Mouse (Mus musculus): ENCODE results near the gene Klhl35. TPM values are rescaled to one million over a fixed set of nuclear protein-coding genes. Genes with fewer than 3 reads are reported as not detected.

The Klhl35 gene
- polyA plus RNA-seq, 1 experiment from 2014 or later, result 0.76 TPM

DNA sequence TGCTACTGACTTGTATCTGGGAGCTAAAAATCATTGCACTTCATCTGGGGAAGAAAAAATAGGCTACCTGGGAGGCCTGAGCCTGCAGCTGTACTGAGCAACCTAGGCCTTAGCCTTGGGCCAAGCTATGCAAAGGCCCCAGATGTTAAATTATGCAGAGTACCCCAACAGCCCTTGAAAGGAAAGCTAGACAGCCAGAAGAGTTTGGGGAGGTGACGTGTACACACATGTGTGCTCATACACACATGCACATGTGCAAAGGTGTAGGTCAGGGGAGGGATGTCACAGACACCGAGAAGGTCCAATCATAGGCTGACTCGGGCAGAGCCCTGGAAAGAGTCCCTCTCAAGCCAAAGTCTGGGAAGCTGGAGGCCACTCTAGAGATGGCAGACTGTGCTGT is 37.8 kb upstream of the Klhl35 start:
- Histone ChIP-seq H3K9me3 (ENCODE audit: control insufficient read depth) (no peaks in the 10 kb centered on the region), H3K4me2 (replicated peaks; ENCODE audit: low read depth) (no peak overlapping the region), H3K27ac (ENCODE audit: low read depth, low read length) (no peak overlapping the region), H3K9ac (ENCODE audit: low read depth, low read length) (no peak overlapping the region), H3K36me3 (ENCODE audit: control insufficient read depth, insufficient read depth) (peaks cover 3% of the 10 kb centered on the region; the same call in 1 of the 2 replicates), H3K4me1 (replicated peaks; ENCODE audit: control insufficient read depth, insufficient read depth, low read length) (0 out of 2 replicates have a peak, but pooled peaks cover 3% of the 10 kb centered on the region), H3K27me3 (replicated peaks; ENCODE audit: control insufficient read depth, insufficient read depth, low read length) (no peaks in the 10 kb centered on the region), H3K4me3 (ENCODE audit: low read depth, low read length) (no peak overlapping the region)
- ATAC-seq, result no peak
- 95% methylated on average over 3 of the region's 3 CpGs for whole genome bisulfite sequencing
- TF ChIP-seq CTCF (IDR thresholded peaks at IDR 0.05; ENCODE audit: low read depth), result no peak

DNA sequence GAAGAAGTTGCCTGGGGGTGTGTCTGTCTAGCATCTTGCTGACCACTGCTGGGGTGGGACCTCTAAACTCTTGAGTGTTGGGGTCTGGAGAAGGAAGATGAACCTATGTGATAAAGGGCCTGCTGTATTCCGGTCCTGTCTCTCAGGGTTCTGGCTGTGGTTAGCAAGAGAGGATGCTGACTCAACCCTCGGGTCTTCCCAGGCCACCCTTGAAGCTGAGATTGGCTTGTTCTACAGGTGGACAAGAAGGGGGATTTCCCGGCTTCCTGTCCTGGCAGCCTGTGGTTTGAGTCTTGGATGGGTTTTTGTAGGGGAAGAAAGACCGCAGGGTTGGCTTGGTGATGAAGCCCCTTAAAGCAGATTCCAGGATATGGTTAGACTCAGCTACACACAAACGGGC is 37.0 kb upstream of the Klhl35 start:
- no peak overlapping the region for H3K27ac ChIP-seq (ENCODE audit: low read depth, low read length)
- no peak overlapping the region for H3K9ac ChIP-seq (ENCODE audit: low read depth, low read length)
- H3K4me2 ChIP-seq (replicated peaks; ENCODE audit: low read depth), result no peak overlapping the region
- 83% methylated on average over 5 of the region's 5 CpGs for WGBS
- ATAC-seq, result no peak
- no peaks in the 10 kb centered on the region for H3K9me3 ChIP-seq (ENCODE audit: control insufficient read depth)
- 0 out of 2 replicates have a peak, but pooled peaks cover 3% of the 10 kb centered on the region for H3K4me1 ChIP-seq (replicated peaks; ENCODE audit: control insufficient read depth, insufficient read depth, low read length)
- no peak overlapping the region for H3K4me3 ChIP-seq (ENCODE audit: low read depth, low read length)
- no peak for TF ChIP-seq CTCF (IDR thresholded peaks at IDR 0.05; ENCODE audit: low read depth)
- H3K27me3 ChIP-seq (replicated peaks; ENCODE audit: control insufficient read depth, insufficient read depth, low read length), result no peaks in the 10 kb centered on the region
- H3K36me3 ChIP-seq (ENCODE audit: control insufficient read depth, insufficient read depth), result peaks cover 3% of the 10 kb centered on the region; the same call in 1 of the 2 replicates

DNA sequence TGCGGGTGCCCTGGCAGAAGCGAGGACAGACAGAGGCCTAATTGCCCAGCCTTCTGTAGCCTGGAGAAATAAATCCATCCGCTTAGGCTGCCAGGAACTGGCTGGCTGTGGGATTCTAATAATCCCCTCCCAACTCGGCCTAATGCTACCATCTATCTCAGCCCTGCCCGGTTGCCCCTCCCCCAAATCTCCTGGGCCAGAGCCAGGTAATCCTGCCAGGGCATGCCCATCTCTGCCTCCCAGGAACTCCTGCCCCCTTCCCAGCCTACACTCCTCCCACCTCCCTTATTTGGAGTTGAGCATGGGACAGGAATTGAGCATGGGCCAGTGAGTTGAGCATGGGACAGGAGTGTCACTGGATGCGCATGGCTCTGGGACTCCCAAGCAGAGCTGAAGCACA is 36.0 kb upstream of the Klhl35 start:
- 70% methylated on average over 6 of the region's 6 CpGs for WGBS
- Histone ChIP-seq H3K9ac (ENCODE audit: low read depth, low read length) (no peak overlapping the region), H3K36me3 (ENCODE audit: control insufficient read depth, insufficient read depth) (peaks cover 3% of the 10 kb centered on the region; the same call in 1 of the 2 replicates), H3K27me3 (replicated peaks; ENCODE audit: control insufficient read depth, insufficient read depth, low read length) (no peaks in the 10 kb centered on the region), H3K9me3 (ENCODE audit: control insufficient read depth) (no peaks in the 10 kb centered on the region), H3K4me1 (replicated peaks; ENCODE audit: control insufficient read depth, insufficient read depth, low read length) (0 out of 2 replicates have a peak, but pooled peaks cover under 1% of the 10 kb centered on the region), H3K4me3 (ENCODE audit: low read depth, low read length) (no peak overlapping the region), H3K4me2 (replicated peaks; ENCODE audit: low read depth) (no peak overlapping the region), H3K27ac (ENCODE audit: low read depth, low read length) (no peak overlapping the region)
- ATAC-seq, result no peak
- no peak for TF ChIP-seq CTCF (IDR thresholded peaks at IDR 0.05; ENCODE audit: low read depth)

DNA sequence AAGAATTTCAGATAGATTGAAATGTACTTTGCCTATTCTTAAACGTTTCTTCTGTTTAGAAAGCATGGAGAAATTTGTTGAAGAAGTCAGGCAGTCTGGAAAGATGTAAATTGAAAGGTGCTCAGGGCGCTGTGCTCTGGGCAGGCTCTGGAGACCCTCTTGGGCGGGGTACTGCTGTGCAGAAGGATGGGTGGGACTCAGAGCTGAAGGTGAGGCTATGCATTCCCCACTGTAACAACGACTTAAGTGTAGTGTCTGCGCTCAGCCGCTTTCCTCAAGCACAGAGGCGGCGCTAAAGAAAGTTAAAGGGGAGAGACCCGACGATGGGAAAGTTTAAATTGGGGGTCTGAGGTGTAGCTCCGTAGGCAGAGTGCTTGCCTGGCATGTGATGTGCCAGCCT is 35.6 kb upstream of the Klhl35 start:
- no peak overlapping the region; the same call in 1 of the 2 replicates for H3K27ac ChIP-seq (ENCODE audit: low read depth, low read length)
- no peaks in the 10 kb centered on the region for H3K27me3 ChIP-seq (replicated peaks; ENCODE audit: control insufficient read depth, insufficient read depth, low read length)
- no peak overlapping the region for H3K9ac ChIP-seq (ENCODE audit: low read depth, low read length)
- H3K4me2 ChIP-seq (replicated peaks; ENCODE audit: low read depth), result no peak overlapping the region
- ATAC-seq, result no peak
- H3K4me3 ChIP-seq (ENCODE audit: low read depth, low read length), result no peak overlapping the region
- WGBS, result 76% methylated on average over 11 of the region's 11 CpGs
- peaks cover 3% of the 10 kb centered on the region; the same call in 1 of the 2 replicates for H3K36me3 ChIP-seq (ENCODE audit: control insufficient read depth, insufficient read depth)
- TF ChIP-seq CTCF (IDR thresholded peaks at IDR 0.05; ENCODE audit: low read depth), result no peak
- no peaks in the 10 kb centered on the region for H3K4me1 ChIP-seq (replicated peaks; ENCODE audit: control insufficient read depth, insufficient read depth, low read length)
- no peaks in the 10 kb centered on the region for H3K9me3 ChIP-seq (ENCODE audit: control insufficient read depth)

DNA sequence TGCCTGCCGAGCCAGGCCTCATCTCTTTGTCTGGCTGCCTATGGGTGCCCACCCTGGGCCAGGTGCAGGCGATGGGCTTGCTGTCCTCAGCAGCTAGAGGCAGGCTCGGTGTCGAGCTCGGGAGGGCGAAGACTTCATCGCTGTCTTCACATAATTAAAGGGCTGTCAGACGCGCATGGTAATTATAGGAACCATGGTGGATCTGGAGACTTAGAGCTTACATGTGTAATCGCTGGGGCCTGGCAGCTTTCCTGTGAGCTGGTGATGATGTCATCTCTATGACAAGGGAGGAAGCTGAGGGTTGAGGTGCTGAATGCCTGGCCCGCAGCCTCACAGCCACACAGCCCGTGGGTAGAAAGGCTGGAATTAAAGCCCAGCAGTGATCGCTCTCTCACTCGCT is 33.6 kb upstream of the Klhl35 start:
- H3K9ac ChIP-seq (ENCODE audit: low read depth, low read length), result no peak overlapping the region
- H3K36me3 ChIP-seq (ENCODE audit: control insufficient read depth, insufficient read depth), result peaks cover 3% of the 10 kb centered on the region; the same call in 1 of the 2 replicates
- H3K27me3 ChIP-seq (replicated peaks; ENCODE audit: control insufficient read depth, insufficient read depth, low read length), result no peaks in the 10 kb centered on the region
- no peak for TF ChIP-seq CTCF (IDR thresholded peaks at IDR 0.05; ENCODE audit: low read depth)
- H3K9me3 ChIP-seq (ENCODE audit: control insufficient read depth), result no peaks in the 10 kb centered on the region
- no peaks in the 10 kb centered on the region for H3K4me1 ChIP-seq (replicated peaks; ENCODE audit: control insufficient read depth, insufficient read depth, low read length)
- ATAC-seq, result no peak
- no peak overlapping the region for H3K4me3 ChIP-seq (ENCODE audit: low read depth, low read length)
- H3K4me2 ChIP-seq (replicated peaks; ENCODE audit: low read depth), result no peak overlapping the region
- 77% methylated on average over 14 of the region's 14 CpGs for WGBS
- H3K27ac ChIP-seq (ENCODE audit: low read depth, low read length), result no peak overlapping the region

DNA sequence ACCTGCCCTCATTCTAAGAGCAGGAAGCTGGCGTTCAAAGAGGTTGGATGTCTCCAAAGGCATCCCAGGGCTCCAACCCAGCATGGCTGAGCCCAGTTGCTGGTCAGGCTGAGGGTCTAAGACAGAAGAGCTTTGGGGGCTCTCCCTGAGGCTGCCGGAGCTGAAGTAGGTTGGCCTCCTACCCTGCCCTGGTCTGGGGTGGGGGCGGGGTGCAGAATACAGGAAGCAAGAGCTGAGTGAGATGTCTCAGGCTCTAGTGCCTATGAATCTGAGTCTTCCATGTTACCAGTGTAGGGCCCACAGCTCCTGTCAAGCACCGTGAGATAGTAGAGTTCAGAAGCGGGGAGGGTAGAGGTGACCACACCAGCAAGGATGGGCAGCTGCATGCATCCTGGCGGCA is 32.9 kb upstream of the Klhl35 start:
- H3K27me3 ChIP-seq (replicated peaks; ENCODE audit: control insufficient read depth, insufficient read depth, low read length), result no peaks in the 10 kb centered on the region
- no peak overlapping the region for H3K27ac ChIP-seq (ENCODE audit: low read depth, low read length)
- H3K4me2 ChIP-seq (replicated peaks; ENCODE audit: low read depth), result no peak overlapping the region
- no peak overlapping the region for H3K9ac ChIP-seq (ENCODE audit: low read depth, low read length)
- no peaks in the 10 kb centered on the region for H3K4me1 ChIP-seq (replicated peaks; ENCODE audit: control insufficient read depth, insufficient read depth, low read length)
- H3K9me3 ChIP-seq (ENCODE audit: control insufficient read depth), result no peaks in the 10 kb centered on the region
- 88% methylated on average over 6 of the region's 6 CpGs for WGBS
- peaks cover 3% of the 10 kb centered on the region; the same call in 1 of the 2 replicates for H3K36me3 ChIP-seq (ENCODE audit: control insufficient read depth, insufficient read depth)
- ATAC-seq, result no peak
- H3K4me3 ChIP-seq (ENCODE audit: low read depth, low read length), result no peak overlapping the region
- TF ChIP-seq CTCF (IDR thresholded peaks at IDR 0.05; ENCODE audit: low read depth), result no peak
